Mouse (Mus musculus): ENCODE measurements around the gene Dnmt3l. TPM values are rescaled to one million over a fixed set of nuclear protein-coding genes. Genes with fewer than 3 reads are reported as not detected.

Dnmt3l gene
- polyA plus RNA-seq, 1 experiment: 179 TPM

- Histone ChIP-seq H3K27me3 (ENCODE audit: control insufficient read depth, insufficient read depth, low read length, poor library complexity, severe bottlenecking) (no peaks in the 10 kb centered on the region), H3K27ac (ENCODE audit: insufficient read depth, low read length) (no peak overlapping the region), H3K4me3 (ENCODE audit: low read depth, low read length) (no peak overlapping the region), H3K9ac (ENCODE audit: low read depth, poor library complexity, severe bottlenecking) (no peak overlapping the region), H3K36me3 (ENCODE audit: control insufficient read depth, insufficient read depth, low read length, poor library complexity, severe bottlenecking) (no peaks in the 10 kb centered on the region), H3K9me3 (replicated peaks; ENCODE audit: control insufficient read depth, insufficient read depth, low read length, poor library complexity, severe bottlenecking) (no peaks in the 10 kb centered on the region), H3K4me1 (ENCODE audit: control insufficient read depth, insufficient read depth, low read length) (no peaks in the 10 kb centered on the region)
- TF ChIP-seq POLR2A (IDR thresholded peaks at IDR 0.05; ENCODE audit: insufficient read depth, low read length) (no peak), EP300 (IDR thresholded peaks at IDR 0.05; ENCODE audit: insufficient read depth, low read depth, low read length) (no peak), CTCF (IDR thresholded peaks at IDR 0.05; ENCODE audit: low read depth, low read length) (no peak)
Observed at GRCm38 (mm10) chr10:78100989-78101780, 59.4 kb downstream of the Dnmt3l start.

- Histone ChIP-seq H3K4me3 (ENCODE audit: low read depth, low read length) (no peak overlapping the region), H3K27me3 (ENCODE audit: control insufficient read depth, insufficient read depth, low read length, poor library complexity, severe bottlenecking) (no peaks in the 10 kb centered on the region), H3K27ac (ENCODE audit: insufficient read depth, low read length) (no peak overlapping the region), H3K9ac (ENCODE audit: low read depth, poor library complexity, severe bottlenecking) (no peak overlapping the region), H3K4me1 (ENCODE audit: control insufficient read depth, insufficient read depth, low read length) (no peaks in the 10 kb centered on the region), H3K36me3 (ENCODE audit: control insufficient read depth, insufficient read depth, low read length, poor library complexity, severe bottlenecking) (no peaks in the 10 kb centered on the region), H3K9me3 (replicated peaks; ENCODE audit: control insufficient read depth, insufficient read depth, low read length, poor library complexity, severe bottlenecking) (no peaks in the 10 kb centered on the region)
- TF ChIP-seq CTCF (IDR thresholded peaks at IDR 0.05; ENCODE audit: low read depth, low read length) (no peak), POLR2A (IDR thresholded peaks at IDR 0.05; ENCODE audit: insufficient read depth, low read length) (no peak), EP300 (IDR thresholded peaks at IDR 0.05; ENCODE audit: insufficient read depth, low read depth, low read length) (no peak)
Observed at GRCm38 (mm10) chr10:78104555-78105490, 63.1 kb downstream of the Dnmt3l start.

DNA sequence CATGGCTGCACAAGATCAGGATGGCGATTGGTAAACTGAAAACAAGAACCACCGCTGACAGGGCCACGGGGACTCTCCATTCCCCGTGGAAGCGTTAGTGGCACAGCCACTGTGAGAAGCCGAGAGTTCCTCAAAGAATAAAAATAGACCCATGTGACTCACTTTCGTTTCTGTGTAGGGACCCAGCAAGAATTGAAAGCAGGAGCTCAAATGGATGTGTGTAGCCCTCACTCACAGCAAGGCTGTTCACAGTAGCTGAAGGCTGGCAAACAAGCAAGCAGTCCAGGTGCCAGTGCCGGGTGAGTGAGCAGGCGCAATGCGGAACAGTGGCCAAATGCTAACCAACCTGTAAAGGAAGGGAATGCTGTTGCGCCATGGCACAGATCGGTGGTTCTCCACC lies 63.8 kb downstream of the Dnmt3l start:
- no peak overlapping the region for H3K9ac ChIP-seq (ENCODE audit: low read depth, poor library complexity, severe bottlenecking)
- H3K4me3 ChIP-seq (ENCODE audit: low read depth, low read length): no peak overlapping the region
- H3K9me3 ChIP-seq (replicated peaks; ENCODE audit: control insufficient read depth, insufficient read depth, low read length, poor library complexity, severe bottlenecking): no peaks in the 10 kb centered on the region
- no peak for TF ChIP-seq CTCF (IDR thresholded peaks at IDR 0.05; ENCODE audit: low read depth, low read length)
- no peak for TF ChIP-seq EP300 (IDR thresholded peaks at IDR 0.05; ENCODE audit: insufficient read depth, low read depth, low read length)
- TF ChIP-seq POLR2A (IDR thresholded peaks at IDR 0.05; ENCODE audit: insufficient read depth, low read length): no peak
- H3K36me3 ChIP-seq (ENCODE audit: control insufficient read depth, insufficient read depth, low read length, poor library complexity, severe bottlenecking): no peaks in the 10 kb centered on the region
- no peaks in the 10 kb centered on the region for H3K4me1 ChIP-seq (ENCODE audit: control insufficient read depth, insufficient read depth, low read length)
- no peak overlapping the region for H3K27ac ChIP-seq (ENCODE audit: insufficient read depth, low read length)
- H3K27me3 ChIP-seq (ENCODE audit: control insufficient read depth, insufficient read depth, low read length, poor library complexity, severe bottlenecking): no peaks in the 10 kb centered on the region

Other genes starting within 250 kb of the Dnmt3l start
- not detected in 2 replicates for gene Gm9639, start 246.9 kb upstream of the Dnmt3l start, polyA plus RNA-seq (2011; ENCODE audit: insufficient read depth, insufficient read length, low read depth, missing spikeins)
- not detected in 2 replicates for gene Gm19668, start 242.8 kb upstream of the Dnmt3l start, polyA plus RNA-seq (2011; ENCODE audit: insufficient read depth, insufficient read length, low read depth, missing spikeins)
- gene Gm9507, start 230.1 kb upstream of the Dnmt3l start, polyA plus RNA-seq (2011; ENCODE audit: insufficient read depth, insufficient read length, low read depth, missing spikeins): not detected in 2 replicates
- gene Gm2696, start 227.3 kb upstream of the Dnmt3l start, polyA plus RNA-seq (2011; ENCODE audit: insufficient read depth, insufficient read length, low read depth, missing spikeins): not detected in 2 replicates
- not detected in 2 replicates for gene Krtap10-4, start 214.9 kb upstream of the Dnmt3l start, polyA plus RNA-seq (2011; ENCODE audit: insufficient read depth, insufficient read length, low read depth, missing spikeins)
- gene Krtap10-10, start 206.0 kb upstream of the Dnmt3l start, polyA plus RNA-seq (2011; ENCODE audit: insufficient read depth, insufficient read length, low read depth, missing spikeins): not detected in 2 replicates
- gene Gm36176, start 195.1 kb upstream of the Dnmt3l start, polyA plus RNA-seq (2011; ENCODE audit: insufficient read depth, insufficient read length, low read depth, missing spikeins): not detected in 2 replicates
- gene Gm10318, start 189.1 kb upstream of the Dnmt3l start, polyA plus RNA-seq (2011; ENCODE audit: insufficient read depth, insufficient read length, low read depth, missing spikeins): not detected in 2 replicates
- not detected in 2 replicates for gene Gm3285, start 180.0 kb upstream of the Dnmt3l start, polyA plus RNA-seq (2011; ENCODE audit: insufficient read depth, insufficient read length, low read depth, missing spikeins)
- 5.6 and 6.3 TPM in 2 replicates for gene Lrrc3, start 139.4 kb upstream of the Dnmt3l start, polyA plus RNA-seq (2011; ENCODE audit: insufficient read depth, insufficient read length, low read depth, missing spikeins)
- gene Trpm2, start 71.4 kb upstream of the Dnmt3l start, polyA plus RNA-seq (2011; ENCODE audit: insufficient read depth, insufficient read length, low read depth, missing spikeins): 0.07 TPM in 1 of 2 replicates, not detected in the other
- 4.2 and 4.7 TPM in 2 replicates for gene 1810043G02Rik, start 63.4 kb upstream of the Dnmt3l start, polyA plus RNA-seq (2011; ENCODE audit: insufficient read depth, insufficient read length, low read depth, missing spikeins)
- 100 and 102 TPM in 2 replicates for gene Pfkl, start 31.9 kb upstream of the Dnmt3l start, polyA plus RNA-seq (2011; ENCODE audit: insufficient read depth, insufficient read length, low read depth, missing spikeins)
- gene Aire, start 1.7 kb downstream of the Dnmt3l start, polyA plus RNA-seq (2011; ENCODE audit: insufficient read depth, insufficient read length, low read depth, missing spikeins): 20.9 and 23.5 TPM in 2 replicates
- 12.7 and 13.5 TPM in 2 replicates for gene Icosl, start 27.4 kb downstream of the Dnmt3l start, polyA plus RNA-seq (2011; ENCODE audit: insufficient read depth, insufficient read length, low read depth, missing spikeins)
- 16.6 and 23.8 TPM in 2 replicates for gene D10Jhu81e, start 127.8 kb downstream of the Dnmt3l start, polyA plus RNA-seq (2011; ENCODE audit: insufficient read depth, insufficient read length, low read depth, missing spikeins)
- gene Pwp2, start 143.2 kb downstream of the Dnmt3l start, polyA plus RNA-seq (2011; ENCODE audit: insufficient read depth, insufficient read length, low read depth, missing spikeins): 23.3 and 25.4 TPM in 2 replicates
- 20.6 and 22.0 TPM in 2 replicates for gene Trappc10, start 202.7 kb downstream of the Dnmt3l start, polyA plus RNA-seq (2011; ENCODE audit: insufficient read depth, insufficient read length, low read depth, missing spikeins)